Mouse (Mus musculus): ENCODE measurements around the gene Amph.
"Not testable (repeated sequence)": the region's sequence is repeated elsewhere in the genome, so short reads cannot be mapped to it uniquely, and the experiment has no call there.

Amph gene

GRCm38 (mm10) chr13:18948171-18949028 is at the start of gene Amph:
Amph (plus strand) TSS chr13:18948205.
- DNase-seq = peak; percentile 89 to 91

- no peak for DNase-seq
These were observed 44.4 kb upstream of the Amph start for GRCm38 (mm10) chr13:18903623-18904022.

DNA sequence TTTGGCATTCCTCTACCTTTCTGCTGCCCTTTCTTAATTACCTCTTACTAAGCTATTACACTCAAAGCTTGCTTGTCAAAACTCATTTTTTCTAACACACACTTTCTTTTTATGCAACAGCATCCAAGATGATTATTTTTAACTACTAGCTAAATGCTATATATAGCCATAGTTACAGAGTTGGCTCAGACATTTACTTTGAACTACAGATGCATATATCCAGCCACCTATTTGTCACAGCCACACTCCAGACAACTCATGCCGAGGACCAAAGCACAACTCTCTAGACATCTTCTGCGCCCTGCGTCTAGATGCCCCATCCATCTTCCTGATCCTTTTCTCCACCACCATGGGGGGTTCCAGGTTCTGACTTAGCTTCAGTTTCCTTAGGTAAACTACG is 33.2 kb upstream of the Amph start:
- no peak for DNase-seq

DNA sequence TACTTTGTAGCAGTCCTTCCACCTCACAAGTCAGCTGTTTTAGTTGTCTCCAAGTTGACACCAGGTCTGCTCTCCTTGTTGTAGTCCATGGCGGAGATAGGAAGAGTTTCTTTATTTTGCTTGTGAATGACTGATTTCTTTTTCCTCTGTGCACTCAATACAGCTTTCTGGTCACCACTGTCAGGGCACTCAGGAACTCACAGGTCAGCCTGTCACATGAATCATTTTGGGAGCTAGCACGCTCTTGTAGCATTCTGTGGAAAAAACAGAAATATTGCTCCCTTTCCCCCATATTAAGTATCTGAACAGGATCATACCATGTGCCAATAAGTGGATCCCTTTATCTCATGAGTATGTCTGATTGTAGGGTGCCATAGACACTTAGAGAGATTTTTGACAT is 14.8 kb upstream of the Amph start:
- not testable (repeated sequence) for DNase-seq

- DNase-seq = peak in 1 of 2 experiments; percentile 20
These were observed 319 bp upstream of the Amph start for GRCm38 (mm10) chr13:18947686-18948085.

DNA sequence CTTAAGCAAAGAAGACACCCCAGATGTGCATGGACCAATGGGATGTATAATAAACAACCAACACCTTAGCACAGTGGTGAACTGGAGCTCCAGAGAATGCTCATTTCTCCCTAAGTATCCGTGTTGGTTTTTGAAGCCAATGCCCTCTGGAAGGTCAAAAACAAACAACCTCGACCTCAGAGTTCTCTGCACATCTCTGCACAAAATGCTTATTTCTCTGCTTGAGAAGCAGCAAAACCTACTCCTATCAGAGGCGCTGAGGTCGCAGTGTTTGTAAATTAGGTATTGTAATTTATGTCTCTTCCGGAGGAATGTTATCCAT is 985 bp downstream of the Amph start:
- no peak for DNase-seq

DNA sequence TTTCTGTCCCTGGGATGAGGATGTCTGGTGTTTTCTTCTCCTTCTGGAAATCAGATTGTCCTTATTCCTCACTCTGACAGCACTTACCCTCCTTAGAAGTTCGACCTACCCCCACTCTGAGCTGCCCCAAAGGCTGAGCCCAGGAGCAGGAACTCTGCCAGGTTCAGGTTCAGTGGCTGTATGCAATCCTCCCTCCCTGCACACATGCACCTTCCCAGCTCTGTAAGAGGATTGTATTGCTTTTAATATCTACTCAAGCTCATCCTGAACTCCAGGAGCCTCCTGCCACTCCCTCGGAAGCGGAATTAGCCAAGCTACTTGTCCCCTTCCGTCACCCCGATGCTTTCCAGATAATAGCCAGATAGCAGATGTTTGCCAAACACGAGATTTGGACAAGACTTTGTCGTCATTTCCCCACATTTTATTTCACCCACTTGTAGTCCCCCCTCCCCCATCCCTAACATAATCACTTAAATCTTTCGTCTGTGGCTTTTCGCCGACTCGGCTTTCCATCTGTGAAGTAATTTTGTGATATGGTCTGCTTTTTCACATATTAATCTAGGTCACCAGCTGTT is 1.7 kb downstream of the Amph start:
- peak; percentile 61 for DNase-seq

- DNase-seq = no peak
These were observed 5.6 kb downstream of the Amph start for GRCm38 (mm10) chr13:18953575-18953974.

DNA sequence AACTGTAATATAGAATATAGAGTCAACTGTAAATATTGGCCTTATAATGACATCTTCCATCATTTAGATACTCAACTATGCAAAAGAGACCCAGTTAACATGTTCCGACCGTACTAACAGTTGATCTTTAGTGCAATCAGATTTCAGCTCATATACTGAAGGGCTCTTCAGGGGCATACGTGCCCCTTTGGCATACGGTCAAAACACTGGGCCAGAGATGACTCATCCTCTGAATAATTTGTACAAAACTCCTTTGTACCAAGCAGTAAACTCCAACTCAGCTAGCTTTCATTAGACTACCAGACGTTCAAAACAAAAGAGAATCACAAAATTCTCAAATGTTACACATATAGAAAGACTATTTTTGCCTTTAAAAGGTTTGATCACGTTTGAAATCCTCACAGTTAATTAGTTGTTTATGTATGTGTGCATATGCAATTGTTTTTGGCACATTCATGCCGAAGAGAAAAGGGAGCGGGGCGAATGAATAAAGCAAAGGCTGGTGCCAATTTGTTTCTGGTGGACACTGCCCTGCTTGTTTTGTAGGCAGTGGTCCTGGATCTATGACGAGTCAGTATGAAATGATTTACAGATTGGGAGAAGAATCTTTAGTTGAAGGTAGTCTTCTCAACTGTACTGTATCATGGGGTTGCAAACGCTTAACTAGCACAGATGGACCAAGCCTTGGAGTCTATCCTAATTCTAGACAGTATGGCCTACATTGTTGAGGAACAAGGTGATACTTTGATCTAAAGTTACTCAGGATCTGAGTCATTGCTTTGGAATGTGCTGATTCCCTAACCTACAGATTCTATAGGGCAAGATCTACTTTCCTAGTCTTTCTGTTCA is 8.3 kb downstream of the Amph start:
- DNase-seq = peak; percentile 24 to 37

DNA sequence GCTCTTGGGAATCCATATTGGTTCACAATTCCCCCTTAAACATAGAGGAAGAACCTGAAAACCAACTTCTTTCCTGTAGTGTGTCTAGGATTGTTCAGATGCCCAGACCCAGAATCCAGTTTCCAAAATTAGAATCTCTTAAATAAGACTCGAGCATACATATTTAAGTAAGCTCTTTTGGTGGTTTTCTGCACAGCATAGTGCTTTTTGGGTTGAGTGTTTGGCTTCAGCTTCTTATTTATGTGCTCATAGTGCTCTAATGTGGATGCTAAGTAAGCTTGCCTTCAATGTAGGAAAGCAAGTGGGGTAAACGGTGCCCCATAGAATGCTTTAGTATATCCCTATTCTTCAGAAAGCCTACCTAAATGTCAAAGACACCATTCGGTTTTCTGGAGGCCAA is 9.0 kb downstream of the Amph start:
- no peak for DNase-seq

DNA sequence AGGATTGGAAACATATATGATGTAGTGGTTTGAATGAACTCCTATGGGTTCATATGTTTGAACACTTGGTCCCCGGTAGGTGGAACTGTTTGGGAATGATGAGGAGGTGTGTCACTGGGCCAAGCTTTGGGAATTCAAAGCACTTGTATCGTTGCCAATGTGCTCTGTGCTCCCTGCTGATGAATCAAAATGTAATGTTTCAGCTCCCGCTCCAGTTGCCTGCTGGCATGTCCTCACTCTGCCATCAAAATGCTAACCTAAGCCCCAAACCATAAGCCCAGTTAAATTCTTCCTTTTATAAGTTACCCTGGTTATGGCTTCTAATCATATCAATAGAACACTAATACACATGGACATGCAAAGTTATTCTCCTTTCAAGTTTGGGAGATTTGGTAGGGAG is 24.6 kb downstream of the Amph start:
- DNase-seq = peak; percentile 30 to 32

- DNase-seq = peak; percentile 43 to 49
These were observed 26.3 kb downstream of the Amph start for GRCm38 (mm10) chr13:18974351-18974750.

GRCm38 (mm10) chr13:18987266-18987665 is 39.3 kb downstream of the Amph start:
- DNase-seq = no peak

DNA sequence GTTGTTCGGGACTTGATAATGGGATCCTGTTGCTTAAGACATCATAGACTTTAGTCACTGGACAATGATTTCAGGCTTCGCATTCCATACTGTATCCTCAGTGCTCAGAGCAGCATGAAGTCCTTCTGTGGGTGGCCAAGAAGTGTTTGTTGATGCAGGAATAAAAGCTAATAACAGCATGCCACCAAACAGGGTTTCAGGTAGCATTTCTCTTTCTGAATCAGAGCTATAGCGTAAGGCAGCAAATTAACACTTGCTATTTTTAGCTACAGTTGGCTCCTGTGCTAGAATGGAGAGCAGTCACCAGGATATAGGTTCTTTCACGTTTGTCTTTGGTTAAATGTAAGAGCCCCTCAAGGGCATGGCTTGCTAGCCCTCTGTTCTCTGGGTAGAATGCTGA is 40.3 kb downstream of the Amph start:
- peak in 1 of 2 experiments; percentile 23 for DNase-seq

DNA sequence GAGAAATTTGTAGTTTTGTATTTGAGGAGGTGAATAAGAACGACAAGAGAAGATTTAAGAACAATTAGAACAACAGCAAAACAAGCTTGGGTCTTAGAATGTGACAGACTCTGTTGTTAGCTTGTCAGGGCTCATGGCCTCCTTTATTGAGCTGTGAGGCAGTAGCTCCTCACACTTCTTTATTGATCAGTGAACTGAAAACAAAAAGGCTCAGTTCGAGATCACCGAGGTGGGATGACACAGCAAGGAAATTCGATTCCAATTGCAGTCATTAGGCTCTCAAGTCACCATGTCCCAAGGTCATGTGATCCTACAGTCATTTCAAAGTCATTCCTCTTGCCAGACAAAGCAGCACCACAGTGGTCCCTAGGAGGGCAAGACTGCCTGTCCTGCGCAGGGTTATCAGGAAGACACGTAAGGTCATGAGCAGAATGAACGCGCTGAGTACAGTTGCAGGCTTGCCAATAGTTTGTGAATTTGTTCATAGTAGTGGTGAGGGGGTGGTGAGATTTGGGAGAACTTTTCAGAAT is 41.2 kb downstream of the Amph start:
- no peak for DNase-seq

GRCm38 (mm10) chr13:19002502-19002901 is 54.5 kb downstream of the Amph start:
- DNase-seq = peak in 1 of 2 experiments; percentile 15

DNA sequence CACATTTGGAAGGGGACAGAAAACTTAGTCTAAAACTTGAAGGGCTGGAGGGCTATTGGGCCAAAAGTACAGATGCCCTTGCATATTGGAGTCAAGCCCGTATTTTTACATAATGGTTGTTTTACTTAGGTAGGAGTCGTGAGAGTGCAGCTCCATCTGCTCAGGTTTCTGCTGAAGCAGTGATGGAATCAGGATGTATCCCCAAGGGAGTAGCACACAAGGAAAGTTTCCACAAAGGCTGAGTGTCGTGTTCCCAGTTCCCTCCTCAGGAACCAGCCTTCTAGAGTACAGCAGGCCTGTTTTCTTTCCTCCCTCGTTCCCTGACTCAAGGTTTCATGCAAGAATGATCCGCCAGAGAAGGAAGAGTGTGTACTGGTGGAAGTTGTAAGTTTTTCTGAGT is 56.4 kb downstream of the Amph start:
- no peak for DNase-seq

- peak in 1 of 2 experiments; percentile 3 for DNase-seq
These were observed 60.4 kb downstream of the Amph start for GRCm38 (mm10) chr13:19008440-19008839.

- peak in 1 of 2 experiments; percentile 0 for DNase-seq
These were observed 66.9 kb downstream of the Amph start for GRCm38 (mm10) chr13:19014825-19015375.

DNA sequence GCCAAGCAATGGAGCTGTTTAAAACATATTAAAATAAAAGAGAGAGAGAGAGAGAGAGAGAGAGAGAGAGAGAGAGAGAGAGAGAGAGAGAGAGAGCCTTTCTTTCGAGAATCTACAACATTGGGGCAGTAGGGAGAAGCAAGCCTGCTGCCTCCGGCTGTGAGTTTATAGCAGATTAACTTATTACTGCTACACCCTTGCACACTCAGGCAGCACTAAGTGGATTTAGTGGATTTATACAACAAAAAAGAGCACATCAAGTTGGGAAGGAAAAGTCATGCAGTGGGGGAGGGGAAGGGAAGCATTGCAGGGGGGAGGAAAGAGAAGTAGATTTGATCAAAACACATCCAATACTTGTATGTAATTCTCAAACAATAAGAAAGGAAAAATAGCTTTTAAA is 73.5 kb downstream of the Amph start:
- peak in 1 of 2 experiments; percentile 14 for DNase-seq

DNA sequence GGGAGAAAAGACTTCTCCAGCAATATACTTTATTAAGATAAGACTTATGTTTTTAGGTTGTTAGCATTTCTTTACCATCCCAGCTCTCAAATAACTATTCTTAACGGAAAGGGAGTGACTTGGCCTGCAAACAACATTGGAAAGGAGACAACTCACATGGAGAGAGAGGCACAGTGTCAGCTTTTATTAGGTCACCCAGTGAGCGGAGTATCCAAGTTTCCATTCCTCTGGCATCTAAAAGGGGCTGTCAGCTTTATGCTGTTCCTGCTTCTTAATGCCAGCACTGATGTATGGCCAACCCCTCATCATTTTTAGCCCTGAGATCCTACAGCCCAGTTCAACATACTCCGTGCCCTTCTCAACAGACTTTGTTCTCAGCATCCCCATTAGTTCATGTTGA is 74.3 kb downstream of the Amph start:
- peak; percentile 65 to 78 for DNase-seq

DNA sequence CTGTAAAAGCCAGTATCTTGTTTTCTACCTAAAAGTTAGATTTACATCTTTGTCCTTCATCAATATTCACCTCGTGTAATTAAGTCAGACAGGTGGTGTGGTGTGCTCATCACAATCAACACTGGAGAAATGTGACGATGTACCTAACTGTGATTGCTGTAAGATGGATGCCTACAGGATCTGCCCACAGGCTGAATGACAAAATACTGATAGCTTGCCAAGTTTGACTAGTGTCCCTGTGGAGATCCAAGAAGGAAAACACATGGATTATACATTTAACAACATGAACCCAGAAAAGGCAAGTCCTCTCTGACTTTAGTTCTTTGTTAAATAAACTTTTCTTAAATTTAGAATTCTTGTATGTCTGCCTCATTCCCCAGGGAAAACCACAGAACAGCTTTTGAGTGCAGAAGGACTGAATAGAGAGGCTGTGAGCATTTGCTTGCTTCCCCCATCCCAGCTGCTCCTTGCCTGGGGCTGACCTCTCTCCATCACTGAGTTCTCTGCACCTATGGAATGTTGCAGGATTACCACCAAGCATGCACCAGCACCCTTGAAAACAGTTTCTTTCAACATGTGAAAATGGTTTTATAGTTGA is 77.2 kb downstream of the Amph start:
- DNase-seq = peak; percentile 33 to 45

All from cerebellum, postnatal 36 days (tissue).